Mouse (Mus musculus): Measurements from ENCODE around the gene Eps8. TPM values are rescaled to one million over a fixed set of nuclear protein-coding genes. Genes with fewer than 3 reads are reported as not detected.
A peak's percentile ranks its signal among the peaks of the same experiment; 100 is the strongest.

The Eps8 gene
- polyA plus RNA-seq, 1 experiment from 2014 or later: 5.5 TPM

- Histone ChIP-seq H3K4me1 (no peaks in the 10 kb centered on the region), H3K4me3 (no peak overlapping the region), H3K27me3 (ENCODE audit: low read depth, poor library complexity, severe bottlenecking) (no peaks in the 10 kb centered on the region), H3K9me3 (replicated peaks) (no peaks in the 10 kb centered on the region), H3K36me3 (no peaks in the 10 kb centered on the region), H3K27ac (replicated peaks) (no peak overlapping the region)
- 91% methylated on average over 2 of the region's 2 CpGs for WGBS
- DNase-seq (ENCODE audit: low spot score): no peak
Observed at GRCm38 (mm10) chr6:137681000-137681399, 26.3 kb upstream of the Eps8 start.

- DNase-seq (ENCODE audit: low spot score): no peak
- no peaks in the 10 kb centered on the region for H3K36me3 ChIP-seq
- 93% methylated on average over 12 of the region's 12 CpGs for WGBS
Observed at GRCm38 (mm10) chr6:137676581-137676980, 21.9 kb upstream of the Eps8 start.

GRCm38 (mm10) chr6:137675556-137675955, 20.9 kb upstream of the Eps8 start:
- no peaks in the 10 kb centered on the region for H3K27me3 ChIP-seq (ENCODE audit: low read depth, poor library complexity, severe bottlenecking)
- no peak for DNase-seq (ENCODE audit: low spot score)
- no peaks in the 10 kb centered on the region for H3K36me3 ChIP-seq
- H3K4me3 ChIP-seq: no peak overlapping the region
- 85% methylated on average over 5 of the region's 5 CpGs for WGBS
- H3K4me1 ChIP-seq: no peaks in the 10 kb centered on the region
- H3K9me3 ChIP-seq (replicated peaks): no peaks in the 10 kb centered on the region
- no peak overlapping the region for H3K27ac ChIP-seq (replicated peaks)

More at GRCm38 (mm10) chr6:137676581-137676980, 21.9 kb upstream of the Eps8 start:
- H3K4me1 ChIP-seq: no peaks in the 10 kb centered on the region
- H3K27me3 ChIP-seq (ENCODE audit: low read depth, poor library complexity, severe bottlenecking): no peaks in the 10 kb centered on the region
- H3K4me3 ChIP-seq: no peak overlapping the region
- no peak overlapping the region for H3K27ac ChIP-seq (replicated peaks)
- no peaks in the 10 kb centered on the region for H3K9me3 ChIP-seq (replicated peaks)

- Histone ChIP-seq H3K4me1 (no peaks in the 10 kb centered on the region), H3K27ac (replicated peaks) (no peak overlapping the region), H3K36me3 (no peaks in the 10 kb centered on the region), H3K27me3 (ENCODE audit: low read depth, poor library complexity, severe bottlenecking) (no peaks in the 10 kb centered on the region), H3K9me3 (replicated peaks) (no peaks in the 10 kb centered on the region), H3K4me3 (no peak overlapping the region)
- DNase-seq (ENCODE audit: low spot score): no peak
- WGBS: 83% methylated on average over 15 of the region's 15 CpGs
Observed at GRCm38 (mm10) chr6:137673301-137673700, 18.6 kb upstream of the Eps8 start.

- Histone ChIP-seq H3K27me3 (ENCODE audit: low read depth, poor library complexity, severe bottlenecking) (no peaks in the 10 kb centered on the region), H3K36me3 (no peaks in the 10 kb centered on the region), H3K27ac (replicated peaks) (no peak overlapping the region), H3K4me3 (no peak overlapping the region), H3K9me3 (replicated peaks) (no peaks in the 10 kb centered on the region), H3K4me1 (no peaks in the 10 kb centered on the region)
- no peak for DNase-seq (ENCODE audit: low spot score)
- 81% methylated on average over 10 of the region's 10 CpGs for WGBS
Observed at GRCm38 (mm10) chr6:137671561-137671960, 16.9 kb upstream of the Eps8 start.

- no peak overlapping the region for H3K27ac ChIP-seq (replicated peaks)
Observed at GRCm38 (mm10) chr6:137670820-137671219, 16.1 kb upstream of the Eps8 start.

GRCm38 (mm10) chr6:137669876-137670275, 15.2 kb upstream of the Eps8 start:
- no peaks in the 10 kb centered on the region for H3K9me3 ChIP-seq (replicated peaks)
- DNase-seq (ENCODE audit: low spot score): no peak
- H3K27me3 ChIP-seq (ENCODE audit: low read depth, poor library complexity, severe bottlenecking): no peaks in the 10 kb centered on the region
- H3K4me3 ChIP-seq: no peak overlapping the region
- H3K27ac ChIP-seq (replicated peaks): no peak overlapping the region
- no peaks in the 10 kb centered on the region for H3K36me3 ChIP-seq
- no peaks in the 10 kb centered on the region for H3K4me1 ChIP-seq
- WGBS: 90% methylated on average over 3 of the region's 3 CpGs

More at GRCm38 (mm10) chr6:137670820-137671219, 16.1 kb upstream of the Eps8 start:
- no peaks in the 10 kb centered on the region for H3K27me3 ChIP-seq (ENCODE audit: low read depth, poor library complexity, severe bottlenecking)
- H3K4me1 ChIP-seq: no peaks in the 10 kb centered on the region
- H3K36me3 ChIP-seq: no peaks in the 10 kb centered on the region
- no peaks in the 10 kb centered on the region for H3K9me3 ChIP-seq (replicated peaks)
- no peak for DNase-seq (ENCODE audit: low spot score)
- 92% methylated on average over 9 of the region's 9 CpGs for WGBS
- no peak overlapping the region for H3K4me3 ChIP-seq

- Histone ChIP-seq H3K27me3 (ENCODE audit: low read depth, poor library complexity, severe bottlenecking) (no peaks in the 10 kb centered on the region), H3K4me3 (no peak overlapping the region), H3K9me3 (replicated peaks) (no peaks in the 10 kb centered on the region), H3K36me3 (no peaks in the 10 kb centered on the region), H3K27ac (replicated peaks) (no peak overlapping the region), H3K4me1 (no peaks in the 10 kb centered on the region)
- DNase-seq (ENCODE audit: low spot score): no peak
- whole genome bisulfite sequencing: 82% methylated on average over 1 of the region's 1 CpGs
Observed at GRCm38 (mm10) chr6:137669433-137669832, 14.8 kb upstream of the Eps8 start.

- Histone ChIP-seq H3K27ac (replicated peaks) (no peak overlapping the region), H3K27me3 (ENCODE audit: low read depth, poor library complexity, severe bottlenecking) (no peaks in the 10 kb centered on the region), H3K9me3 (replicated peaks) (no peaks in the 10 kb centered on the region), H3K36me3 (no peaks in the 10 kb centered on the region), H3K4me3 (no peak overlapping the region), H3K4me1 (no peaks in the 10 kb centered on the region)
- DNase-seq (ENCODE audit: low spot score): no peak
- WGBS: 70% methylated on average over 3 of the region's 3 CpGs
Observed at GRCm38 (mm10) chr6:137668331-137668730, 13.7 kb upstream of the Eps8 start.

- Histone ChIP-seq H3K27me3 (ENCODE audit: low read depth, poor library complexity, severe bottlenecking) (no peaks in the 10 kb centered on the region), H3K27ac (replicated peaks) (no peak overlapping the region), H3K4me1 (no peaks in the 10 kb centered on the region), H3K9me3 (replicated peaks) (no peaks in the 10 kb centered on the region), H3K4me3 (no peak overlapping the region), H3K36me3 (no peaks in the 10 kb centered on the region)
- DNase-seq (ENCODE audit: low spot score): no peak
- 85% methylated on average over 3 of the region's 3 CpGs for WGBS
Observed at GRCm38 (mm10) chr6:137667665-137668064, 13.0 kb upstream of the Eps8 start.

- WGBS: 79% methylated on average over 3 of the region's 3 CpGs
Observed at GRCm38 (mm10) chr6:137664936-137665335, 10.3 kb upstream of the Eps8 start.

GRCm38 (mm10) chr6:137661583-137662365, 7.1 kb upstream of the Eps8 start:
- DNase-seq (ENCODE audit: low spot score): no peak

More at GRCm38 (mm10) chr6:137664936-137665335, 10.3 kb upstream of the Eps8 start:
- H3K4me3 ChIP-seq: no peak overlapping the region
- H3K27me3 ChIP-seq (ENCODE audit: low read depth, poor library complexity, severe bottlenecking): no peaks in the 10 kb centered on the region
- H3K27ac ChIP-seq (replicated peaks): no peak overlapping the region
- H3K36me3 ChIP-seq: no peaks in the 10 kb centered on the region
- no peak for DNase-seq (ENCODE audit: low spot score)
- no peaks in the 10 kb centered on the region for H3K9me3 ChIP-seq (replicated peaks)
- no peaks in the 10 kb centered on the region for H3K4me1 ChIP-seq

GRCm38 (mm10) chr6:137658426-137659088, 3.9 kb upstream of the Eps8 start:
- no peaks in the 10 kb centered on the region for H3K27me3 ChIP-seq (ENCODE audit: low read depth, poor library complexity, severe bottlenecking)
- no peaks in the 10 kb centered on the region for H3K4me1 ChIP-seq
- no peak overlapping the region for H3K27ac ChIP-seq (replicated peaks)
- no peaks in the 10 kb centered on the region for H3K36me3 ChIP-seq
- 83% methylated on average over 12 of the region's 12 CpGs for WGBS
- H3K4me3 ChIP-seq: no peak overlapping the region
- H3K9me3 ChIP-seq (replicated peaks): no peaks in the 10 kb centered on the region
- peak; percentile 20 for DNase-seq (ENCODE audit: low spot score)

More at GRCm38 (mm10) chr6:137661583-137662365, 7.1 kb upstream of the Eps8 start:
- no peaks in the 10 kb centered on the region for H3K36me3 ChIP-seq
- H3K4me3 ChIP-seq: no peak overlapping the region
- no peaks in the 10 kb centered on the region for H3K4me1 ChIP-seq
- WGBS: 94% methylated on average over 23 of the region's 23 CpGs
- H3K27ac ChIP-seq (replicated peaks): no peak overlapping the region
- H3K27me3 ChIP-seq (ENCODE audit: low read depth, poor library complexity, severe bottlenecking): no peaks in the 10 kb centered on the region
- no peaks in the 10 kb centered on the region for H3K9me3 ChIP-seq (replicated peaks)
